Mouse (Mus musculus): ENCODE measurements at regions not wholly inside any gene's neighbourhood (a gene's known extent, or its start where the extent isn't known, plus 50 kb on each side); places are given as distances from the start of the nearest gene placed in this dataset.

DNA sequence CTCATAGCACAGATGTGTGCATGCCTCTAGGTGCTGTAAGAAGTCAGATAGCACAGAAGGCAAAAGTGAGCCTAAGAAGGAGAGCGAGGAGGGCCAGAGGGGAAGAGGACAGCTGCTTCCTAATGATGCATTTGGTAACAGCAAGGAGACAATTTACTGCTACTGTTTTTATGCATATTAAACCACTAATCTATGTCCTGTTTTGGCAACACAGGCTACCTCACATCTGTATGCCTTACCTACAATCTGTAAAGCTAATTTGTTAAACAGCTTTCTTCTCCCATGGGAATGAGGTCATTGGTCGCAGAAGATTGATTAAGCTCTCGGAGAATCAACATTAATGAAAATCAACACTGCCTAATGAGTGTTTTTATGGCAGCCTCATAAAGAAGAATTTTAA, 191.1 kb upstream of the Snx19 start:
- H3K27ac ChIP-seq (ENCODE audit: insufficient read depth, low read length), result no peak overlapping the region
- no peaks in the 10 kb centered on the region for H3K27me3 ChIP-seq (ENCODE audit: control insufficient read depth, insufficient read depth, low read length, poor library complexity, severe bottlenecking)
- H3K36me3 ChIP-seq (ENCODE audit: control insufficient read depth, insufficient read depth, low read length, poor library complexity, severe bottlenecking), result no peaks in the 10 kb centered on the region
- H3K9ac ChIP-seq (ENCODE audit: low read depth, poor library complexity, severe bottlenecking), result no peak overlapping the region
- H3K9me3 ChIP-seq (replicated peaks; ENCODE audit: control insufficient read depth, insufficient read depth, low read length, poor library complexity, severe bottlenecking), result no peaks in the 10 kb centered on the region
- no peak for TF ChIP-seq POLR2A (IDR thresholded peaks at IDR 0.05; ENCODE audit: insufficient read depth, low read length)
- TF ChIP-seq EP300 (IDR thresholded peaks at IDR 0.05; ENCODE audit: insufficient read depth, low read depth, low read length), result no peak
- TF ChIP-seq CTCF (IDR thresholded peaks at IDR 0.05; ENCODE audit: low read depth, low read length), result no peak
- no peak overlapping the region for H3K4me3 ChIP-seq (ENCODE audit: low read depth, low read length)
- no peaks in the 10 kb centered on the region for H3K4me1 ChIP-seq (ENCODE audit: control insufficient read depth, insufficient read depth, low read length)

DNA sequence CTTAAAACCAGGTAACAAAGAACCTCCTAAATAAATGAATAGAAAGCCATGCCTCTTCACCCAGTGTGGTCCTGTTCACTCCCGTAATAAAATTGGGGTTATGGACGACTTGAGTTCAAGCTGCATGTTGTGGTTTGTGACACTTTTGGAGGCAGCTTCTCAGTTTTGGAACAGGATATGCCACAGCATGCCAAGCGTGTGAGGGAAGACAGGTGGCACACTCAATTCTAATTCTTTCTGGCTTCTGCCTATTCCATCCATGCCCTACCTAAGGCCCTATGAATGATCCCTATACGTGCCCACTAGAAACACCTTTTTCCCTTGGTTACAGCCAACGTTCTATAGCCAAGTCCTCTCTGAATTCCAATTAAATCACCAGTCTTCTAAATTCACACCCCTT, 184.8 kb upstream of the Snx19 start:
- no peaks in the 10 kb centered on the region for H3K27me3 ChIP-seq (ENCODE audit: control insufficient read depth, insufficient read depth, low read length, poor library complexity, severe bottlenecking)
- H3K9ac ChIP-seq (ENCODE audit: low read depth, poor library complexity, severe bottlenecking), result no peak overlapping the region
- no peaks in the 10 kb centered on the region for H3K4me1 ChIP-seq (ENCODE audit: control insufficient read depth, insufficient read depth, low read length)
- no peaks in the 10 kb centered on the region for H3K36me3 ChIP-seq (ENCODE audit: control insufficient read depth, insufficient read depth, low read length, poor library complexity, severe bottlenecking)
- TF ChIP-seq EP300 (IDR thresholded peaks at IDR 0.05; ENCODE audit: insufficient read depth, low read depth, low read length), result no peak
- no peak for TF ChIP-seq POLR2A (IDR thresholded peaks at IDR 0.05; ENCODE audit: insufficient read depth, low read length)
- TF ChIP-seq CTCF (IDR thresholded peaks at IDR 0.05; ENCODE audit: low read depth, low read length), result no peak
- H3K9me3 ChIP-seq (replicated peaks; ENCODE audit: control insufficient read depth, insufficient read depth, low read length, poor library complexity, severe bottlenecking), result no peaks in the 10 kb centered on the region
- no peak overlapping the region for H3K27ac ChIP-seq (ENCODE audit: insufficient read depth, low read length)
- H3K4me3 ChIP-seq (ENCODE audit: low read depth, low read length), result no peak overlapping the region

DNA sequence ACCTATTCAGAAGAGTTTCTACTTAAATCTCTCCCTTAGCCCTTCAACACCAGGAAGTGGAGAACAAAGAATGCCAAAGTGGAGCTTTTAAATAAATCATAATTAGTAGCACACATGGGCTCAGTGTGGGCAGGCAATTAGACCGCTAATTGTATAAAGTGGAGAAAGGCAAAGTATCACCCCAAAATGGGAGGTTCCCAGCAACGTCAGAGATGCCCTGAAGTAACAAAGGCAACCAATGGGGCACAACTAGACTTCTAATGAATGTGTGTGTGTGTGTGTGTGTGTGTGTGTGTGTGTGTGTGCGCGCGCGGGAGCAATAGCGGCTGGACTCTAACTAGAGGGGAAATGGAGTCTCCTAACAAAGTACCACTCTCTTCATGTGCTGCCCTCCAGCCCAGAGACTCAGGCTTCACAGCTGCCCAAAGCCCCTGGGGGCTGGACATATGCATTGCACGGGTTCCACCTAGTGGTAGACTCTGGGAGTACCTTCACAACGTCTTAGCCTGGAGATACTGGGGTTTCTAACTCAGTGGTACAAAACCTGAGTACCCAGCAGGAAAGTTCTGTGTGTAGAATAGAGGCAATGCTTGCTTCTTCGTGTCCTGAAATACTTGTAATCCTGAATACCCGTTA, 162.3 kb upstream of the Snx19 start:
- Histone ChIP-seq H3K36me3 (ENCODE audit: control insufficient read depth, insufficient read depth, low read length, poor library complexity, severe bottlenecking) (no peaks in the 10 kb centered on the region), H3K9ac (ENCODE audit: low read depth, poor library complexity, severe bottlenecking) (no peak overlapping the region), H3K27ac (ENCODE audit: insufficient read depth, low read length) (no peak overlapping the region), H3K9me3 (replicated peaks; ENCODE audit: control insufficient read depth, insufficient read depth, low read length, poor library complexity, severe bottlenecking) (no peaks in the 10 kb centered on the region; the same call in 1 of the 2 replicates), H3K27me3 (ENCODE audit: control insufficient read depth, insufficient read depth, low read length, poor library complexity, severe bottlenecking) (no peaks in the 10 kb centered on the region), H3K4me3 (ENCODE audit: low read depth, low read length) (no peak overlapping the region), H3K4me1 (ENCODE audit: control insufficient read depth, insufficient read depth, low read length) (no peaks in the 10 kb centered on the region)
- TF ChIP-seq EP300 (IDR thresholded peaks at IDR 0.05; ENCODE audit: insufficient read depth, low read depth, low read length), result no peak
- TF ChIP-seq CTCF (IDR thresholded peaks at IDR 0.05; ENCODE audit: low read depth, low read length), result peak; percentile 31

DNA sequence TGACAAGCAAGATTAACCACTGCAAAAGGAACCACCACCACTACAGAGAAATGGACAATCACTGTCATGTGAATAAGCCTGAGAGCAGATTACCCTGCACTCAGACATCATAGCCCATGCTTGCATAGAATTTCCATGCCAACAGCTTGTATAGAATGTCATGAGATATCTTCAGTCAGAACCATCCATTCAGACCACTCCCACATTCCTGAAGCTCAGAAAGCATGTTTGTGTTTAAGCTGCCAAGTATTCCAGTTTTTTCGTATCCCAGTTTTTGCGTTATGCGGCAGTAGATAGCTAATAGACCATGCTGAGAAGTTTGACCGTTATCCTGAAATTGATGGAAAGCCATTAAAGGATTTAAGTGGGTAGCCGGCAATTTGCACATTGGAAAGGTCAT, 155.8 kb upstream of the Snx19 start:
- Histone ChIP-seq H3K4me1 (ENCODE audit: control insufficient read depth, insufficient read depth, low read length) (no peaks in the 10 kb centered on the region), H3K27ac (ENCODE audit: insufficient read depth, low read length) (no peak overlapping the region), H3K27me3 (ENCODE audit: control insufficient read depth, insufficient read depth, low read length, poor library complexity, severe bottlenecking) (no peaks in the 10 kb centered on the region; the same call in 1 of the 2 replicates), H3K36me3 (ENCODE audit: control insufficient read depth, insufficient read depth, low read length, poor library complexity, severe bottlenecking) (no peaks in the 10 kb centered on the region), H3K9ac (ENCODE audit: low read depth, poor library complexity, severe bottlenecking) (no peak overlapping the region), H3K9me3 (replicated peaks; ENCODE audit: control insufficient read depth, insufficient read depth, low read length, poor library complexity, severe bottlenecking) (no peaks in the 10 kb centered on the region), H3K4me3 (ENCODE audit: low read depth, low read length) (no peak overlapping the region)
- TF ChIP-seq POLR2A (IDR thresholded peaks at IDR 0.05; ENCODE audit: insufficient read depth, low read length), result no peak
- TF ChIP-seq EP300 (IDR thresholded peaks at IDR 0.05; ENCODE audit: insufficient read depth, low read depth, low read length), result no peak
- TF ChIP-seq CTCF (IDR thresholded peaks at IDR 0.05; ENCODE audit: low read depth, low read length), result no peak

DNA sequence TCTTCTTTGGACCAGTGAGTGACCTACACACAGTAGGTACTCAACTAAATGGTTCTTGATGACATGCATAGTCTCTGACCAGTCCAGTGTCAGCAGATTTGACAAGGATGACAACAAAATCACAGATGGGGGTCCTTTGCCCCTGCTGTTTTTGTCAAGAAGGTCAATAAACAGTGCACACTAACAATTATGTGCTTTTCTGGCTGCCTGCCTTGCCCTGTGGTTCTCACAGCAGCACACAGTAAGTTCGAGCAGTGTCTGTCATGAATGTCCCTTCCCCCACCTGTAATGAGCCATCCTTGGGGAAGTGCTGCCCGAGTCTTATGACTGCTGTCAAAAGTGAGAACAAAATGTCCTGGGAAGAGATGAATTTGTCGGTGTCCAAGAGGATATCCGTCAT, 153.1 kb upstream of the Snx19 start:
- Histone ChIP-seq H3K27ac (ENCODE audit: insufficient read depth, low read length) (no peak overlapping the region), H3K36me3 (ENCODE audit: control insufficient read depth, insufficient read depth, low read length, poor library complexity, severe bottlenecking) (no peaks in the 10 kb centered on the region), H3K4me3 (ENCODE audit: low read depth, low read length) (no peak overlapping the region), H3K9me3 (replicated peaks; ENCODE audit: control insufficient read depth, insufficient read depth, low read length, poor library complexity, severe bottlenecking) (no peaks in the 10 kb centered on the region), H3K27me3 (ENCODE audit: control insufficient read depth, insufficient read depth, low read length, poor library complexity, severe bottlenecking) (no peaks in the 10 kb centered on the region; the same call in 1 of the 2 replicates), H3K4me1 (ENCODE audit: control insufficient read depth, insufficient read depth, low read length) (no peaks in the 10 kb centered on the region), H3K9ac (ENCODE audit: low read depth, poor library complexity, severe bottlenecking) (no peak overlapping the region)
- TF ChIP-seq CTCF (IDR thresholded peaks at IDR 0.05; ENCODE audit: low read depth, low read length) (no peak), POLR2A (IDR thresholded peaks at IDR 0.05; ENCODE audit: insufficient read depth, low read length) (no peak), EP300 (IDR thresholded peaks at IDR 0.05; ENCODE audit: insufficient read depth, low read depth, low read length) (no peak)

DNA sequence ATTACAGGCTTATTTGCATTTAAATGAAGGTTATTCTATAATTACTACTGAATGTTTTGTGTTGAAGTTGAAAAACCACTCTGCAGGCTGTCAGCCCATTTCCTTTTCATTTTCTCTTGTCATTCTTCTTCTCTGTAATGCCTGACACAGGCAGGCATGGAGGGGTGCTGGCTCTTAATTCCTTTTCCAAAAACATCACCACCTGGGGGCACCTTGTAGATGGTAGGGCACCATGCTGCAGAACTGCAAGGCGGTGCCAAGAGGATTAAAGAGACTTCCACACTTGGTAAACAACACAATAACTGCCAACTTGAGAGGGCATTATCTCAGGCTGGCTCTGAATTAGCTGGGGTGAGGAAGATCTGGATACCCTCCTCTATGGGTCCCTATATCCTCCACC, 148.7 kb upstream of the Snx19 start:
- H3K27me3 ChIP-seq (ENCODE audit: control insufficient read depth, insufficient read depth, low read length, poor library complexity, severe bottlenecking), result no peaks in the 10 kb centered on the region
- no peaks in the 10 kb centered on the region for H3K9me3 ChIP-seq (replicated peaks; ENCODE audit: control insufficient read depth, insufficient read depth, low read length, poor library complexity, severe bottlenecking)
- no peak overlapping the region for H3K9ac ChIP-seq (ENCODE audit: low read depth, poor library complexity, severe bottlenecking)
- no peak overlapping the region for H3K27ac ChIP-seq (ENCODE audit: insufficient read depth, low read length)
- TF ChIP-seq CTCF (IDR thresholded peaks at IDR 0.05; ENCODE audit: low read depth, low read length), result no peak
- no peak for TF ChIP-seq EP300 (IDR thresholded peaks at IDR 0.05; ENCODE audit: insufficient read depth, low read depth, low read length)
- no peak for TF ChIP-seq POLR2A (IDR thresholded peaks at IDR 0.05; ENCODE audit: insufficient read depth, low read length)
- no peaks in the 10 kb centered on the region for H3K36me3 ChIP-seq (ENCODE audit: control insufficient read depth, insufficient read depth, low read length, poor library complexity, severe bottlenecking)
- H3K4me3 ChIP-seq (ENCODE audit: low read depth, low read length), result no peak overlapping the region
- no peaks in the 10 kb centered on the region for H3K4me1 ChIP-seq (ENCODE audit: control insufficient read depth, insufficient read depth, low read length)

Measured in ES-Bruce4 (cell line).